Mouse (Mus musculus): ENCODE results near the gene BC004004.

BC004004 gene

DNA sequence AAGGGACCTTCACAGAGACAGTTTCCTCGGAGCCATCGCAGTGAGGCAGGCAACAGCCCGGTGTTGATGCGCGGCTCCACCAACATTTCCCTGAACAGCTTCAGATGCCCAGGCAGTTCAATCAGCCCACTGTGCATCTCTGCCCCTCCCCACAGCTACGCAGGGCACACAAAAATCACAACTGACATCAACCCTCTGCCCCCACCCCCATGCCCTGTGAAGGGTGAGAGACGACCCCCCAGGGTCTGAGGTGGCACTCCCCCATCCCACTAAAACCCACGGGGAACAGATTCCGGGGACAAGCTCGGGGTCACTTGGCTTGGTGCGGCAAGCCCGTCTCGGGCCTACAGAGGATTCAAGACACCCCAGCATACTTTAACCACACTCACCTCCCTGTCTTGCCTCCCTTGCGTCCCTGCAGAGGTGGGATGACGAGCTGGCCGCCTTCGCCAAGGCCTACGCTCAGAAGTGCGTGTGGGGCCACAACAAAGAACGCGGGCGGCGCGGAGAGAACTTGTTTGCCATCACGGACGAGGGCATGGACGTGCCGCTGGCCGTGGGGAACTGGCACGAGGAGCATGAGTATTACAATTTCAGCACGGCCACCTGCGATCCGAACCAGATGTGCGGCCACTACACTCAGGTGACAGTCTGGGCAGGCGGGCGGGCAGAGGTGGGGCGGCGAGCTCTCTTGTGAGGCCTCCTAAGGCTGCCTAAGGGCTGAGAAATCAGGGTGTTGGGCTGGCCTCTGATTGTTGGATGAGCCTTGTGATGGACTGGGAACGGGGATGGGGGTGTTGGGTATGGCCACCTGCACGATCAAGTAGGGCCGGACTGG lies 53.4 kb downstream of the BC004004 start:
- in situ Hi-C loops (cut with MboI, MseI) = loop anchor here (10.0 kb wide), 1 partner anchor 347 kb away; no protein-coding TSS in a partner anchor

DNA sequence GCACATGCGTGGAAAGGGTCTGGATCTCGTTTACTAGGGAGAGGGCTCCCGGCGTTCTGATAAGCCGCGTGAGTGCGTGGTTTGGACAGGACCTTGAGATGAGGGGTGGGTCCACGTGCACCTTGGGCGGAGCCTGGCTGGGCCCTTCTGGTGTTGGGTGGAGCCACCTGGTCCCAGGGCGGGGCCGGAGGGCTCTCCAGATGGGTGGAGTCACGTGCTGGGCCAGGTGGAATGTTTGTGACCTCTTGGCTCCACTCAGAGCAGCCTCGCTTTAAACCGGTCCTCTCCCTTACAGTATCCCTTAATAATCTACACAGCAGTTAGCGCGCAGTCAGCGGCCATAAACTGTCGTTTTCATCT lies 54.0 kb downstream of the BC004004 start:
- in situ Hi-C loops (cut with MboI, MseI) = loop anchor here (10.0 kb wide), 1 partner anchor 348 kb away; no protein-coding TSS in a partner anchor

DNA sequence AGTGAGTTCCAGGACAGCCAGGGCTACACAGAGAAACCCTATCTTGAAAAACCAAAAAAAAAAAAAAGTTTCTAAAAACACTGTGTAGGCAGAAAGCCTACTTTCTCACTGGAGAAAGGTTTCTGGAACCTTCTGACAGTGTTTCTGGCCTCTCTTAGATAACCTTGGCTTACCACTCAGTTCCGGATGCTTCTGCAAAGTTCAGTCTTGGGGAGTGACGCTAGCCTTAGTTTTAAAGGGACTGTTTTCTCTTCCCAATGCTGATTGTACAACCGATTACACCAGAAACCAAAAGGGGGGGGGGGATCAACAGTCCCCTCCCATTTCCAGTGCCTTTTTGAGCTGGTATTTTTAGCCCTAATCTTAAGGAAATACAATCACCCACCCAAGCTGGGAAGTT lies 55.0 kb downstream of the BC004004 start:
- in situ Hi-C loops (cut with MboI, MseI) = loop anchor here (10.0 kb wide), 1 partner anchor 349 kb away; no protein-coding TSS in a partner anchor

DNA sequence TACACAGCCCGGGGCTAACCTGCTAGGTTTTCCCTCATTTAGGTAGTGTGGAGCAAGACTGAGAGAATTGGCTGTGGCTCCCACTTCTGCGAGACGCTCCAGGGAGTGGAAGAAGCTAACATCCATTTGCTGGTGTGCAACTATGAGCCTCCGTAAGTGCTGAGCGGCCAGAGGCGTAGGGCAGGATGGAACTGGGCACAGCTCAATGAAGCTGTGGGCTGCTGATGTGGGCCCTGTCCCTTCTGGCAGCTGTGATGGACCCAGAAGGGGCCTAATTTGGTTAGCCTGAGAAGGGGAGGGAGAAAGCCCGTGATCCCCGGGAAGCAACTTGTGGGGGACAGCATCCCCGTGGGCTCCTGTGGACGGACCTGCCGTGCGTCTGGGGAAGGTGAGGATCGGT lies 57.2 kb downstream of the BC004004 start:
- in situ Hi-C loops (cut with MboI, MseI) = loop anchor here (10.0 kb wide), 1 partner anchor 351 kb away; no protein-coding TSS in a partner anchor

DNA sequence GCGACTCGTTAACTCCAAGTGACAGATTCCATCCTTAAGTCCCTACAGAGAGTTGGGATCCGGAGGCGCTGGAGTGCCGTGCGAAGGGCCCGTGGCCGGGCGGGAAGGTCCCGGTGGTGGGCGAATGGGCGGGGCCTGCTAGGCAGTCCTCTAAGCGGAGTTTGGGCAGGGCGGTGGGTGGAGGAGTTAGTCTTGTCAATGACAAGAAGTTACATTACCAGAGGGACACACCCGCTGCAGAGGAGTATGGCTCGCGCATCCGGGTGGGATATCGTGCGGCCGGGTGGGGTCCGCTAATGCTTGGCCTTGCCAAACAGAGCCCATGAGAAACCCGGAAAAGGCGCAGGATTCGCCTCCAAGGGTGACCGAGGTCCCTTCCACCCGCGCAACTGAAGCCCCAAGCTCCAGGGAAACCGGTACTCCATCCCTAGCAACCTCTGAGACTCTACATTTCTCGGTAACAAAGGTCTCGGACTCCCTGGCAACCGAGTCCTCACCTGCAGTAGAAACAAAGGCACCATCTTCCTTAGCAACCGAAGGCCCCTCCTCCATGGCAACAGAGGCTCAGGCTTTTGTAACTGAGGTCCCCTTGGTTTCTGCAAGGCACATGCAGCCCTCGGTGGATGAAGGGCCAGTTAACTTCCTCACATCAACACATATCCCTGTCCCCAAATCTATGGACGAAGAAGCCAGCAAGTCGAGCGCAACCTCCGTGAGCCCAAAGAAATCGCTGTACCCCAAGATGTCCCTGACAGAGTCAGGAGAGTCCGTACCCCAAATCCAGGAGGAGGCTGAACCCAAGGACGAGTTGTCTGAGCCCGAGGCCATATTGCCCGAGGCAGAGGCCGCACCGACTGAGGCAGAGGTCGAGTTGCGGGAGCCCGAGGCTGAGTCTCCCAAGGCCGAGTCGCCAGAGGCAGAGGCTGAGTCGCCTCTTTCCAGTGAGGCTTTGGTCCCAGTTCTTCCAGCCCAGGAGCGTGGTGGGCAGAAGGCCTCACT lies 58.2 kb downstream of the BC004004 start:
- in situ Hi-C loops (cut with MboI, MseI) = loop anchor here (10.0 kb wide), 1 partner anchor 352 kb away; no protein-coding TSS in a partner anchor

DNA sequence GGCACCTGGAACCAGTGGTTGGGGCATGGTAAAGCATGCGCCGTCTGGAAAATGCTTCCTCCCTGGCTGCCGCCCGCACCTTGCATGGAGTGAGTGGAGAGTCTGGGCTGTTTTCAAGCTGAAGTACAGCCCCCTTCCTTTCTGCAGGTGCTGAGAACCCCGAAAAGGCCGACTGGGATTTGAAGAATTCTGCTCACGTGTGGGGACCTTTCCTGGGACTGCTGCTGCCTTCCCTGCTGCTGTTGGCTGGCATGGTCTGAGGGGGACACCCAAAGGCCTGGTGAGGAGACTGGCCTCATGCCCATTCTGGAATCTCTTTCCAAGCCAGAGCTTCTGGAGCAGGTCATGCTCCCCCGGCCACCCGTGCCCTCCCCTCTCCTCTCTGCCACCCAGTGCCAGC lies 59.1 kb downstream of the BC004004 start:
- in situ Hi-C loops (cut with MboI, MseI) = loop anchor here (10.0 kb wide), 1 partner anchor 353 kb away; no protein-coding TSS in a partner anchor

DNA sequence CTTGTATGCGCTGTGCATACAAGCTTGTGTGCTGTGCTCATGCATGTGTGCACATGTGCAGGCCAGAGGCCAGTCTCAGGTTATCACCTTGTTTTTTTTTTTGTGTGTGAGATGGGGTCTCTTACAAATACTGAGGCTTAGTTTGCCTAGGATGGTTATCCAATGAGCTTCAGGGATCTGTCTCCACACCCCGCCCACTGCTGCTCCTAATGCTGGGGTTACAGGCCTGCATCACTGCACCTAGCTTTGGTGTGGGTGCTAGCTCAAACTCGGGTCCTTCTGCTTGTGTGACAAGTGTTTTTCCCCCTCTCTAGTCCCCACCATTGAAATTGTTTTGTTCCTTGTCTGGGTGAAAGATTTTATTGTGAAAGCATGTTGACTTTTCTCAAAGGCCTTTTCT lies 61.6 kb downstream of the BC004004 start:
- in situ Hi-C loops (cut with MboI, MseI) = no loop called here

DNA sequence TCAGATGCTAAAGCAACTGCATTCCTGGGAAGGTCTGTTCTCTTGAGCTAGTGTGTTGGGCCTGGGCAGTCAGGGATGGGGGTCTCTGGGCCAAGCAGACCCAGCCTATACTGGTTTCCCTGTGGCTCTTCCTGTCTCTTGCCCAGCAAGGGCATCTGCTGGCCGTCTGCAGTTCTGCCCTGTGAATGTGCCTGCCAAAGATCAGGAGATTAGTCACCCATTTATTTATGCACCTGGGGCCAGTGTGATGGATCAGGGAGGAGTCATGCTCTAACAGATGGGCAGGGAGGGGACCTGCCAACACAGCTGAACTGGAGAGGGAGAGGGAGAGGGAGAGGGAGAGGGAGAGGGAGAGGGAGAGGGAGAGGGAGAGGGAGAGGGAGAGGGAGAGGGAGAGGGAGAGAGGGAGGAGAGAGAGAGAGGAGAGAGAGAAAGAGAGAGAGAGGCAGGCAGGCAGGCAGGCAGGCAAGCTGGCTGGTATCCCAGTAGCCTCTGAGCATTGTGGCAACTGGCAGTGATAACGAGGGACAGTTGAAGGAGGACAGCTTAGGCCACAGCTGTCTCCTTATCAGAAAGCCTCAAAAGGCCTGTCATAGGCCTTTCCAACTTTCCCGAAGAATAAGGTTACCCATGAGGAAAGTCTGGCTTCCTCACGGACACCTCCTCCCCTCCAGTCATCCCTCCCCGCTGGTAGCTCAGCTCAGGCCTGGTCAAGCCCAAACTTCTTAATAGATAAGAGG lies 62.3 kb downstream of the BC004004 start:
- in situ Hi-C loops (cut with MboI, MseI) = no loop called here

DNA sequence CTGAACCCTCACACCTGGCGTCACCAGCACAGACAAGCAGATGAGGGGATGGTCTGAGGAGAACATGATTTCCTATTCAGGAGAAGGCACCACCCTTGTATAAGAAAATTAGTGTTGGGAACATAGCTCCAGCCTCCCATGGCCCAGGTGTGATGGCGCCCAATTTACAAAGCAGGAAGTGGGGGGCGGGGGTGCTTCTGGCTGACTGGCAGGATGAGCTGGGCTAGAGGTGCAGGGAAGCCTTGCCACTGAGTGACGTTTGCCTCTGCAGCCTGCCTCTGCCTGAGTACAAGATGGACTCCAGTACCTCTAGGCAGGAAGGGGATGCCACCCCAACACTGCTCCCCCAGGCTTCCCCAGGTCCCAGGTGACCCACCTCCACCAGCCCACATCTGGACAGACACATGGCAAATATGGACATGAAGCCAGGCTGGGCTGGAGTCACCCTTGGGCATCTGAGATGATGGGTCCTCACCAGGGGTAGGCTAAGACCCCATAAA lies 63.6 kb downstream of the BC004004 start:
- in situ Hi-C loops (cut with MboI, MseI) = no loop called here

DNA sequence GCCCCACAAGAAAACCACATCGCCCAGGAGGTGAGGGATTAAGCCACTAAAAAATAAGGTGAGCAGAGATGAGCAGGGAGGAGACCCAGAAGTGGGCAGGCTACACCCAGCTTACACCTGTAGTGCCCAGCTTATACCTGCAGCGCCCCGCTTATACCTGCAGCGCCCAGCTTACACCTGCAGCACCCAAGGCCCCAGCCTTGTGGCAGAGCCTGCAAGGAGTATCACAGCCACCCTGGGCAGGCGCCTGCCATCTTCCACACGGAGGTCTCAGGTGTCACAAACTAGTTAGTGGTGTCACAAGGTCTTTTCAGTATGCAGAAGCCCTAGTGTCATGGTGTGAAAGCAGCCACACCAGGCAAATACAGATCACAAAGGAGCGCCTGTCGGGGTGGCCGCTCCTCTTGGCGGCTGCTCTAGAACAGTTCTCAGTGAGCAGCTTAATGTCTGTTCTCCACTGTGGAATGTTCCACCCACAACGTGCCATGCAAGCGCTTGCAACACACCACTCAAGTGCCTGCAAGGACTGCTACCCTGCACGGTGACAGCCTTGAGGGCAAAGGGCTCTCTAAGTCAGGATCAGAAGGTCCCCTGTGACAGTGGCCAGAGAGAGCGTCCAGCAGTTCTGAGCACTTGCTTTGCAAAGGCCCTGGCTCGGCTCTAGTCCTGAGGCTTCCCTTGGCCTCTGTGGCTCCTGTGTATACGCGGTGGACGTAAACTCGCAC lies 67.8 kb downstream of the BC004004 start:
- in situ Hi-C loops (cut with MboI, MseI) = no loop called here

DNA sequence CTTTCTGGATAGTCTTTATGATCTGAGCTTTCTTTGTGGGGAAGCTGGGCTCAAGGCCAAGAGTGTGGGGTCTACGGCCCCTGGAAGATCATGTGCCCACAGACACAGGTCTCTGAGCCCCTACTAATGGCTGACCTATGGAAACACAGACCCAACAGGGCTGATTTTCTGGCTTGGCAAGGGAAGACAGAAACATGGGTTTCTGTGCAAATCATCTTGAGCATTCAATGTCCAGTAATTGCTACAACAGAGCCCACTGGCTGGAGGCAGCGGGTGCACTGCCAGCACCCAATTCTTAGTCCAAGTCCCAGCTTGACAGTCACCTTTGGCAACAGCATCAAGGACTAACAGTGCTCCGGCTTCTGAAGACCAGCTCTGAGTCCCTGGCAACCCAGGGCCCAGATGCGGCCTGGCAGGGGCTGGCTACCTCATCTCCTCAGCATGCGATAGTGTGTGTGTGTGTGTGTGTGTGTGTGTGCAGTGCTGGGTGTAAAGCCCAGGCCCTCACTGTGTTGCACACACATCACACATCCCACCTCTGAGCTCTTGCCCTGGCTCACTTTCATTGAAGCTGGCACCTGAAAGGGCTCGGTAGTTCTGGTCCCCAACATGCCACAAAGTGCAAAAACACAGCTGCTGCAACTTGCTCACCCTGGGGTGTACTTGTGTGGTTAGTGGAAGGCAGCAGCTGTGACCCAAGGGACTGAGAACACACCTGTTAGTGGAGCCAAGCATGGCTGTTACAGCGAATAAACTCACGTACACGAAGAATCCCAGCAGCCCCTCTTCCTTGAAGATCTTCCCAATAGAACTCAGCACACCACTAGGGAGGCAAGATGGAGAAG lies 69.6 kb downstream of the BC004004 start:
- in situ Hi-C loops (cut with MboI, MseI) = no loop called here

DNA sequence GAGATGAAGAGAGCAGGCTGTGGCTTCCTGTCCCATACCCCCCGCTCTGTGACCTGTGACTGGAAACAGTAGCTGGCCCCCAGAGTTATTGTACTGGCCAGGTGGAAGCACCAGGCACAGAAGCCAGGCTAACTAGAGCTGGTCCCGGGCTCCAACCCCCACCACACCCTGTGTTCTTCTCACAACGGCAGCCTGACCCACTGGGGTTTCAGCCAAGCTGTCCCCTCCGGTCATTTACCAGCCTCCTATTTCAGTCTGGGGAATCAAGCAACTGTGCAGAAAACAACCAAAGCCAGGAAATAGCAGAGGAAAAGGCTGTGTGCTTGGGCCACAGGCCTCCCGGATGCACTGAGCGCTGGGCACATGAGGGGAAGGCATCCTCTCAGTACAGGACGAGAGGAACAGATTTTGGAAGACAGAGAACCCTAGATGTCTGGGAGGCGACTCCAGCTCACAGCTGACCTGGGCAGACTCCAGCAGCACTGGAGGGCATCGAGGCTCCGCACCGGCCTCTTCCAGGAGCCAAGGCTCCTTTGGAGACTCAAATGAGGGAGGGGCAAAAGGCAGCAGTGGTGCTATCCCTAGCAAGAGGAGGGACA lies 70.7 kb downstream of the BC004004 start:
- in situ Hi-C loops (cut with MboI, MseI) = no loop called here

DNA sequence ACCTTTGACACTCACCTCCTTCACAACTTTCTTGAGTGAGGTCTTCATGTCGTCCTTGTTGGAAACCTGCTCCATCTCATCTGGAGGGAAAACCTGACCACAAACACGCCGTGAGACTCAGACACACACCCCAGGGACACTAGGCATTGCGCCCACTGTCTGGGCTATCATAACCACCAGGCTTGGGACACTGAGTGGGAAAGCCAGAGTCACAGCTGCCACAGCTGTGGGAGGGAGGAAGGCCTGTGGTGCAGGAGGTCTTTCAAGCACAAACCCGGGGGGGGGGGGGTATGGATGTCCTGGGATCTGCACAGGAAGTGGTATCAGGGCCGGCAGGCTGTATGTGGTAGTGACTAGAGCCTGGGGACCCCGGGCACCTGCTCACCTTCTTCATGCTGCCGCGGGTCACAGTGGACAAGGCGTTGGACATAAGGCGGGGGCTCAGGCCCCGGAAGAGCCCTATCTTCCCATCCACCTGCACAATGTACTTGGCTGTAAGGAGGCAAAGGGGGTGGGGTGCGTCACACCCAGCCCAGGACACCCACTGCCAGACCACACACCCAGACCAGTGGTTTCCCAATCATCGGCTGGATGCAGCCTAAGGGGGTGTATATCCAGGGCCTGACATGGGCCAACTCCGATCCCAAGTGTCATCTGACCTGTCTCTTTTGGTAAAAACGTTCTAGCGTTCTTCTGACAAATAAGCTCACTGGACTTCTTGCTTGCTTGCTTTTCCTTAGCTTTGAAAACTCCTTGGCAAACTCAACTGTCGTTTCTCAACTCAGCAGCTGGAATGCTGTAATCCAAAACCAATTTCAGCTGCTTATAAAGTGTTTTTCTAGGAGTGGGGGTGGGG lies 72.0 kb downstream of the BC004004 start:
- in situ Hi-C loops (cut with MboI, MseI) = no loop called here

DNA sequence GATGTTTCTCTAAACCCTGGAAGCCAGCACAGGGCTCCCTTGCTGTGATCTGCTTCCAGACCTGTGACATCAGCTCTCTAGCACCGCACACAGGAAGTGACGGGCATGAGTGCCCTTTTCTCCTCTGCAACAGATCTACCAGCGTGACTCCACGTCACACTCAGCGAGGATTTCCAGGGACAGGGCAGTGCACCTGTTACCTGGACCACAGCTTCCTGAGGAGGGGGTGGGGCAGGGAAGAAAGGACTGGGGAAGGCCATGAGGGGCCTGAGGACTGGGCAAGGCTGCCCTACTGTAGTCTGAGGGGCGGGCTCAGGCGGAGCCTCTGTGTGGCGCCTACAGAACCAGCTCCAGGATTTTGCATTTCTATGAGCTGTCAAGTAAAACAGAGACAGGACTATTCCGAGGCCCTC lies 73.0 kb downstream of the BC004004 start:
- in situ Hi-C loops (cut with MboI, MseI) = no loop called here

DNA sequence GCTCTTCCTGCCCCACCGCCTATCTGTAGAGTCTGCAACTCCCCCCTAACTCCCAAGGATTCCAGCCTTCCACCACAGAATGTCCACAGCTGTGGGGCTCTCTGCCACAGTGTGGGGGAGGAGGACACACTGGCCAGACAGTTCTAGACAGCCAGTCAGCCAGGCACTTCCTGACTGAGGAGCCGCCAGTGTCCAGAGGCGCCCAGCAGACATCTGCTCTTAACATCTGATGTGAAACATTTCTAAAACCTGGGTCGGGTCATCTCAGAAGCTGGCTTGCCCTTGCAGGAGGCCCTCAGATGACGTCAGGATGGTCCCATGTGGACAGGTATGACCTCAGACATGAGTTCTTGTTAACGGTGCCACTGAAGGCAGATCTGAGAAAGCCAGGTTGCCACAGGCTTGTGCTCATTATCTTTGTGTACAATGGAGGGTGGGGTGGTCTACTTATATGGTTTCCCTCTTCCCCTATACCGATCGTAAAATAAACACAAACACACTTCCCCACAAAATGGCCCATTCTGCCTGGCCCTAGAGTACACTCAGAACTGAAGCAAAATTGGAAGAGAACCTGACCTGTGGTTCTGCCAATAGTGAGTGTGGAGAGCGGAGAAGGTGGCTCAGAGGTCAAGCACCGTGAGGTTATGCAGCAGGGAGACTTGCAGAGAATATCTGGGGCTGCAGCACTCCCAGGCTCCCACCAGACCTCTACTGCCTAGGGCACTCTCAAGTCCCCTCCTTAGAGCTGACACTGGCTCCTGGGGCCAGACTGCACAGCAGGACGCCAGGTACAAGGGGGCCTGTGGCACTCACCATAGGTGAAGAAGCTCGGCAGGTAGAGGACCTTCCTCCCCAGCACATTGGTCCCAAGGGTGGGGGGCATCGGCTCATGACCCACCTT lies 73.7 kb downstream of the BC004004 start:
- in situ Hi-C loops (cut with MboI, MseI) = no loop called here

DNA sequence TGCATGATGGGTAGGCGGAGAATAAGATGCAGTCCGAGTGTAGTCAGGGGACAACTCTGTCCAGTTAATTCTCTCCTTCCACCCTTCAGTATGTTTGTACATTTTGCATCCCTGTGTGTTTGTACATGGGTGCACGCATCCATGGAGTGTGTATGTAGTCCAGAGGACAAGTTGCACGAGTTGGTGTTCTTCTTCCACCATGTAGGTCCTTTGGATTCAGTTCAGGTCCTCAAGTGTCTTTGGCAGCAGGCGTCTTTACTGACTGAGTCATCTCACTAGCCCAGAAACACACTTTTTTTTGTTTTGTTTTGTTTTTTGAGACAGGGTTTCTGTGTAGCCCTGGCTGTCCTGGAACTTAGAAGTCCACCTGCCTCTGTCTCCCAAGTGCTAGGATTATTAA lies 74.7 kb downstream of the BC004004 start:
- in situ Hi-C loops (cut with MboI, MseI) = no loop called here

DNA sequence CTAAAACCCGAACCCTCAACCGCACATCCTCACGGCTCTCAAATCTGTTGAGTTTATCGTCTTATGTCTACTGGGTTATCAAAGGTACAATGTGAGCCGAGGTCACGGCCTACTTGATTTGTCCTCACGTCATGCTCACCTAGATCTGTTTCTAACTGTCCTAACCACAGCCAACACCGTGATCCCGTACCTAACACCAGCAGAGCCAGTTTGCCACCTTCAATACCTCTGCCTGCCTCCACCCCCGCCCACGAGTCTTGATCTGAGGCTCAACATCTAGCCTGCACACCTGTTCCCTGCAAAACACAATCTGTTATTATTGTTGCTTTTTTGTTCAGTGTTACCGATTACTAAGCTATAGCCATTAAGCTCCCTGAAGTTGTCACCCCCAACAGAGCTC lies 76.7 kb downstream of the BC004004 start:
- in situ Hi-C loops (cut with MboI, MseI) = no loop called here
